Mouse (Mus musculus) neutrophil, adult 5-6 weeks (primary cell): ENCODE data around the gene Ifi207. TPM values are rescaled to one million over a fixed set of nuclear protein-coding genes. Genes with fewer than 3 reads are reported as not detected.
"Not testable (repeated sequence)": the region's sequence is repeated elsewhere in the genome, so short reads cannot be mapped to it uniquely, and the experiment has no call there.

Experiments used
- ATAC-seq: fragments of 151-379, 151-347 bp; 2 replicates; pipeline ENCODE4 v1.8.0; 2017; ENCODE audit warnings: mild to moderate bottlenecking, moderate TSS enrichment; ENCODE audit not compliant: insufficient number of reproducible peaks, poor library complexity, low FRiP score, severe bottlenecking; ENCODE audit errors: extremely low read depth
- total RNA-seq: library from RNA; stranded (forward); fragments of 200-1000 nt; gene quantifications from 2 replicates; pipeline ENCODE4 v1.2.3, GENCODE M21; 2017

Ifi207 gene
- total RNA-seq, result 10.4 and 12.3 TPM in 2 replicates

DNA sequence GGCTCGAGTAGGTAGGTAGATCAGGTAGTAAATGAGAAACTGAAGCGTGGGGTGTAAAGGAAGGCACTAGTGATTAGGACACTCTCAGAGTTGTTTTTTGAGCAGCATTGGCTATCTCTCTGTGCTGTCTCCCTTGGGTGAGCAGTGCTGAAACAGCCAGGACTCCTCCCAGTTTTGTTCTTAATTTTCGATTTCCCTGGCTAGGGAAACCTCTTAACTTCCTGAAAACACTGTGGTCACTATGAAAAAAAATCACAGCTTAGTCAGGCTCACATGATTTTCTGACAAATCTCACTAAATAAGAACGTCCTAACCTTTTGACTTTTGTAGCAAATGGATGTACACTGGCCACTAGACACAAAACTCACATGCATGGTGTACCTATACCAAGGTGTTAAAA, at the start of gene Ifi207:
TSS of gene Ifi207 (minus strand) at position 92 of the 400 bp plus-strand sequence.
- ATAC-seq, result no peak

DNA sequence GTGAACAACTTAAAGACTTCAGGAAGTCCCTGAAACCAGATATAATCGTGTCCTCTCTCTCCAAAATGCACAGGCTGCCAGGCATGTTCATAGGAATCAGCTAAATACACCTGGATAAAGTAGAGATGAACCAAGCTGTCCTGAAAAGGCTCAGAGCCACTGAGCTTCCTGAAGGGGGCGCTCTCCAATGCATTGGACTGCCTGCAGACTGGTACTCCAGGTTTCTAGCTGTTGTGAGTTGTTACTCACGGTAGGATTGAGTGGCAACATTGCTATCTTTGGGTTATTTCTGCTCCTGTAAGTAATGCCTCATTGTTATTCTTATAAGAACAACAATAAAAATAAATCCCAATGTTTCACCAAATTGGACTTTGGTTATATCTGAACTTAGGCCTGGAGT, 31.9 kb upstream of the Ifi207 start:
- ATAC-seq, result peak; percentile 71; the same call in 1 of the 2 replicates

DNA sequence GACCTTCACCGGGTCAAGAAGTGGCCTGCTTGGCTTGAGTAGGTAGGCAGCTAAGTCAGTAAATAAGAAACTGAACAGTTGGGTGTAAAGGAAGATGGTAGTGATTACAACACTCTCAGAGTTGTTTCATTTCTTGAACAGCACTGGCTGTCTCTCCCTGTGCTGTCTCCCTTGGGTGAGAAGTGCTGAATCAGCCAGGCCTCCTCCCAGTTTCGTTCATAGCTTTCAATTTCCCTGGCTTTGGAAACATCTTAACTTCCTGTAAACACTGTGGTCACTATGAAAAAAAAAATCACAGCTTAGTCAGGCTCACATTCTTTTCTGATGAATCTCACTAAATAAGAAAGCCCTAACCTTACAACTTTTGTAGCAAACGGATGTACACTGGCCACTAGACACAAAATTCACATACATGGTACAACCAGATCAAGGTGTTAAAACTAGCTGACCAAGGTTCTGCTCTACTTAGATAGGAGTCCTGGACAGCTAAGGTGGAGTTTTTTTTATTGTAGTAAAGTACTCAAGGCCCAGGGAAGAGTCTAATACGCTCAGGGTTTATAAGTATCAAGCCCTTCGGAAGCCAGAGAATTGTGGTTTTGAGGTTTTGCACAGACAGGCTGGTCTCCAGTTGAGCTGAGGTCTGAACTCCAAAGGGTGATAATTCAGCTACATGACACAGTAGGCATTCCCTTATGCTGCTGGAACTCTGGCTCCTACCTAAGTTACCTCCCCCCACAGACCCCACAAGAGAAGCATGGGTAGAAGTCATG, 25.5 kb upstream of the Ifi207 start, which contains the start of gene Ifi204:
TSS of gene Ifi204 (minus strand) at position 96 of the 770 bp plus-strand sequence.
- ATAC-seq, result peak; percentile 81

DNA sequence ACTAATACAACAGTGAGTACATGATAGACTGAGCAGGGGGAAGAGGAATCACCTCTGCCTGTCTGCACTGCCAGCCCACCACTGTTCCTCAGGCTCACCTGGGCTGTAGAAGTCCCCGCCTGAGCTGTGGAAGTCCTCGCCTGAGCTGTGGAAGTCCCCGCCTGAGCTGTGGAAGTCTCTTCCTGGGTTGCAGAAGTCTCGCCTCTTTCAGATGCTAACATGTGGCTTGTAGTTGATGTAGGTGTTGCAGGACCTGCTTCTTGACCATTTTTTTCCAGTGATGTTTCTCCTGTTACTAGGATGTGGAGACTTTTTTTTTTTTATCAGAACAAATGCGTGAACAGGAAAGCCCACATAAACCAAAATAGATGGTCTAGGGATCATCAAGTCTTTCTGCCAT, 18.5 kb upstream of the Ifi207 start:
- ATAC-seq, result 0 out of 2 replicates have a peak, but pooled peaks have one; percentile 26

DNA sequence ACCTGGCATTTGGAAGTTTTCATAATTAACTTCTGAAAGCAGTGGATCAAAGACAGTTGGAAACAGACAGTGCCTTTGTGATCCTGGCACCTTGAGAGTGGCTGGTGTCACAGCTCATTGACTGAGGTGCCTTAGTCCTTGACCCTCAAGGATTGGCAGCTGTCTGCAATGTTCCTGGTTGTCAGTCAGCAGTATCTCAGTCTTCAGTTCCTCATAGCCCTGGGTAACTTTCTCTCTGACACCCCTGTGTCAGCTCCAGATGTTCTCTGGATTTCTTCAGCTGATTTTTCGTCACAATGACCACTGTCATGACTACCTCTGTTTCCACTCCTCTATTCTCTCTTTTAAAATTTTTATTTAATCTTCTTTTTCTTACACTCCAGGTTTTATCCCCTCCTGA, 715 bp upstream of the Ifi207 start:
- no peak for ATAC-seq

DNA sequence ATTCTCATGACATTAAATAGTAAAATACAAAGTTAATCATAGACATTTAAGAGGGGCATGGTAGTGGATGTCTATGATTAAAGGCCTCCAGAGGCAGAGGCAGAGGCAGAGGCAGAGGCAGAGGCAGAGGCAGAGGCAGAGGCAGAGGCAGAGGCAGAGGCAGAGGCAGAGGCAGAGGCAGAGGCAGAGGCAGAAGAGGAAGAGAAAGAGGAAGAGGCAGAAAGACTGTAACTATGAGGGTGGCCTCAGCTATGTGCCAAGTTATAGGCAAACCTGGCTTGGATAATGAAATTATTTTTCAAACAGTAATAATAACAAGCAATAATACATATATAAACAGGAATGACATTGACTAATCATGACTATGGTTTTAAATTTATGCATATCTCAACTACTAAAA, 1.0 kb downstream of the Ifi207 start:
- no peak for ATAC-seq

DNA sequence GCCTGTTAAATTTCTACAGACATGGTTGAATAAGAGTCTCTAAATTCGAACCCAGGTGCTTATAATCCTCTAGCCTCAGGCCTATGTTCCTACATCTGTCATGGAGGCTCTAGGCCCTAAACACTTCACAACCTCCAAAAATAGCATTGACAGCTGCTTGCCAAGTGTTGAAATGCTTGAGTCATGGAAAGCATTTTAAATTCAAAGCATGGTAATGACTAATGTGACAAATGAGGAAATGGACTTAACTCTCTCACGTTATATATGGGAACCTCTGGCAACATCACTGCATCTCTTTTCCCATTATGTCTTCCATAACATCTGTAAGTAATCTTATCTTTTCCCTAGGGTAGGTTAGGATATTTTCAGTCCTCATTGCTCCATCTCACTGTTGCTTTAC, 4.6 kb downstream of the Ifi207 start:
- 0 out of 2 replicates have a peak, but pooled peaks have one; percentile 30 for ATAC-seq

DNA sequence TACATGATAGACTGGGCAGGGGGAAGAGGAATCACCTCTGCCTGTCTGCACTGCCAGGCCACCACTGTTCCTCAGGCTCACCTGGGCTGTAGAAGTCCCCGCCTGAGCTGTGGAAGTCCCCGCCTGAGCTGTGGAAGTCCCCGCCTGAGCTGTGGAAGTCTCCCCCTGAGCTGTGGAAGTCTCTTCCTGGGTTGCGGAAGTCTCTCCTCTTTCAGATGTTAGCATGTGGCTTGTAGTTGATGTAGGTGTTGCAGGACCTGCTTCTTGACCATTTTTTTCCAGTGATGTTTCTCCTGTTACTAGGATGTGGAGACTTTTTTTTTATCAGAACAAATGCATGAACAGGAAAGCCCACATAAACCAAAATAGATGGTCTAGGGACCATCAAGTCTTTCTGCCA, 6.5 kb downstream of the Ifi207 start:
- ATAC-seq, result not testable (repeated sequence)

DNA sequence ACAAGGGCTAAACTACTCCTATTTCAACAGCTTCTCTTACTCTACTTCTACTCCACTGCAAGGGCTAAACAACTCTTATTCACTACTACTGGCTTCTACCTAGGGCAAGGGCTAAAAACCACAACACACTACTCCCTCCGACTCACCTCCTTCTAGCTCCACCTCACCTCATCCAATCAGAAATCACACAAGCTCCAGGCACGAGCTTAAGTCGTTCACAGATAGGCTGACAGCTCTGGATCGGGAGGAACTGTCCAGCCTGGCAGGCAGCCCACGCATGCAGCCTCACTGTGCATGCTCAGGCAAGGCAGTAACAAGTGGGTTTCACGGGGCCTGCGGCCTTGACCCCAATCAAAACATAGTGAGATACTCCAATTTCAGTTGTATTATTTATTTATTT, 8.3 kb downstream of the Ifi207 start:
- ATAC-seq, result no peak

DNA sequence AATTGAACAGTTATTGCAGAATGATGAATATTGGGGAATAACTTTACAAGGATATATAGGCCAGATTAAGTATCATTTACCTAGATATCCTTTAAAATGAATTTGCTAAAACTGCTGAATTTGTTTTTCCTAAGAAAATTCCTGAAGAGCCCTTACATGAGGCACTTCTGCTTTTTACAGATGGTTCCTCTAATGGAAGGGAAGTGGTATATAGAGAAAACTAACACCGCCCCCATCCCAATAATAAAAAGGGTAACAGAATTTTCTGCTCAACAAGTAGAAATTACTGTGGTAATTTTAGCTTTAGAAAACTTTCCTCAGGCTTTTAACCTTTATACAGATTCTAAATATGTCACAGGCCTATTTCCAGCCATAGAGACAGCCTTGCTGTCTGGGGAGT, 47.3 kb downstream of the Ifi207 start:
- ATAC-seq, result no peak

DNA sequence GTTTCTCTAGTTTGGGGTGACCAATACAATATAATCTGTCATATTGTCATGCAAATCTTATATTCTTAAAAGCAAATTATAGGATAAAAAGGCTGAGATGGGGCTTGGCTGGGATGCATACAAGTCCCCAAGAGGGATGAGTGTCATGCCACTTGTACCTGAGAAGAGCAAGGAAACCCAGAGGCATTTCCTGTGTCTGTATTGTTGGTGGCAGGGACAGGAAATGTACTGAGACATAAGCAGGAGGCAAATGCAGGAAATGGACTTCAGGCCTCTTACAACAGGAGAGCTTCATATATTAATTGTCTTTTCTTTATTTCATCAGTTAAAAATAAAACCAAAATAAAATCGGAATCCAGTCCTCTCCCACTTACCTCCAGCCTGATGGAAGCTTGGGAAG, 62.9 kb downstream of the Ifi207 start:
- 0 out of 2 replicates have a peak, but pooled peaks have one; percentile 17 for ATAC-seq

DNA sequence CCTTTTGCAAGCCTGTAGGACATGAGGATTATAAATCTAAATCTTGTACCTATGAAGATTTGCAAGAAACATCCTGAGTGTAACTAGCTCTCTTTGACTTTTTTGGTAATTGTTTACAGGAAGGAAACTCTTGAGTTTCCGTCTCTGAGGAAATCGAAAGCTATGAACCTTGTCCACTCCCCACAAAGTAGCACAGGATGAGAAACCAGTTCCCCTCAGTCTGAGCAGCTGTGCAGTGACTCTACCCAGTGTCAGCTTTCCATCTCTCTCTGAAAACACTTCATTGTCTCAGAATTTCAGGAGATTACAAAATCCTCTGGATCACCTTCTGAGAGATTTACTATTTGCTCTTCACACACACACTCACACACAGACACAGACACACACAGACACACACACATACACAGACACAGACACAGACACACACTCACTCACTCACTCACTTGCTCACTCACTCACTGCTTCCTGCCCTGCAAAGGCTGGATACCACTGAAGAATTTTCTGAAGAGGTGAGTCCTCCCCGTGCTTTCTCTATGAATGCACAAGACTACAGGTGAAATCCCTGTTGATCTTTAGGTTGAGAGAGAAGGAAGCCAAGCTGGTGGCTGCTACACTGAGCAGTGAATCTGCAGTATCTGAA, 68.0 kb downstream of the Ifi207 start, which contains the start of gene Ifi208:
TSS of gene Ifi208 (plus strand) at position 218 of the 640 bp plus-strand sequence.
- peak; percentile 74 for ATAC-seq

Other genes with a start within 250 kb of the Ifi207 start
- 90.5 and 95.3 TPM in 2 replicates for gene Ifi214, start 205.8 kb downstream of the Ifi207 start, total RNA-seq
- gene Ifi213, start 142.5 kb downstream of the Ifi207 start, total RNA-seq, result 119 and 122 TPM in 2 replicates
- 424 and 436 TPM in 2 replicates for gene Ifi209, start 110.8 kb downstream of the Ifi207 start, total RNA-seq
- gene Ifi208, start 68.1 kb downstream of the Ifi207 start, total RNA-seq, result 34.7 and 44.3 TPM in 2 replicates
- gene Ifi204, start 25.2 kb upstream of the Ifi207 start, total RNA-seq, result 144 and 146 TPM in 2 replicates
- gene Ifi211, start 171.3 kb upstream of the Ifi207 start, total RNA-seq, result 14.8 and 16.9 TPM in 2 replicates
- 805 and 849 TPM in 2 replicates for gene Mndal, start 200.7 kb upstream of the Ifi207 start, total RNA-seq
- gene Ifi203, start 200.9 kb upstream of the Ifi207 start, total RNA-seq, result 225 and 245 TPM in 2 replicates
- 0.23 and 0.25 TPM in 2 replicates for gene Ifi202b, start 241.0 kb upstream of the Ifi207 start, total RNA-seq